Mouse (Mus musculus): ENCODE measurements at regions not wholly inside any gene's neighbourhood (a gene's known extent, or its start where the extent isn't known, plus 50 kb on each side); places are given as distances from the start of the nearest gene placed in this dataset.
A peak's percentile ranks its signal among the peaks of the same experiment; 100 is the strongest.

GRCm38 (mm10) chr6:28986756-28987155, 73.3 kb upstream of the Lep start:
- no peak for DNase-seq

GRCm38 (mm10) chr6:28987386-28987785, 72.6 kb upstream of the Lep start:
- peak in 1 of 2 experiments; percentile 29 for DNase-seq

- DNase-seq: peak; percentile 58 to 71
Measured at GRCm38 (mm10) chr6:28989433-28989832, 70.6 kb upstream of the Lep start.

- DNase-seq: no peak
Measured at GRCm38 (mm10) chr6:28990210-28990609, 69.8 kb upstream of the Lep start.

GRCm38 (mm10) chr6:28994481-28994880, 65.5 kb upstream of the Lep start:
- DNase-seq: no peak

- peak in 1 of 2 experiments; percentile 16 for DNase-seq
Measured at GRCm38 (mm10) chr6:28995701-28996100, 64.3 kb upstream of the Lep start.

GRCm38 (mm10) chr6:28999386-29000094, 60.5 kb upstream of the Lep start:
- DNase-seq: peak in 1 of 2 experiments; percentile 1

- no peak for DNase-seq
Measured at GRCm38 (mm10) chr6:29002141-29002540, 57.9 kb upstream of the Lep start.

GRCm38 (mm10) chr6:29002811-29003210, 57.2 kb upstream of the Lep start:
- peak in 1 of 2 experiments; percentile 2 for DNase-seq

- no peak for DNase-seq
Measured at GRCm38 (mm10) chr6:29005803-29006202, 54.2 kb upstream of the Lep start.
